Mouse (Mus musculus): ENCODE results near the gene Pip5k1b. TPM values are rescaled to one million over a fixed set of nuclear protein-coding genes. Genes with fewer than 3 reads are reported as not detected.
A peak's percentile ranks its signal among the peaks of the same experiment; 100 is the strongest.

Gene Pip5k1b
- polyA plus RNA-seq, 1 experiment = 23.3 TPM

- 50% methylated on average over 4 of the region's 4 CpGs for WGBS
- TF ChIP-seq POLR2A (IDR thresholded peaks at IDR 0.05; ENCODE audit: low read depth, low read length) = no peak
- peak; percentile 71; the same call in 1 of the 2 replicates for TF ChIP-seq CTCF (IDR thresholded peaks at IDR 0.05; ENCODE audit: extremely low read depth, insufficient read length, insufficient replicate concordance, low read depth, low read length)
- Histone ChIP-seq H3K4me1 (ENCODE audit: control insufficient read depth, insufficient read depth, insufficient read length, low read length) (no peaks in the 10 kb centered on the region; the same call in 1 of the 2 replicates), H3K27ac (ENCODE audit: insufficient read depth, low read depth, low read length) (no peak overlapping the region), H3K4me3 (ENCODE audit: low read depth, low read length) (no peak overlapping the region), H3K27me3 (ENCODE audit: control insufficient read depth, insufficient read depth, low read length) (no peaks in the 10 kb centered on the region), H3K36me3 (ENCODE audit: control insufficient read depth, insufficient read depth, low read length) (no peaks in the 10 kb centered on the region)
These were observed 271.5 kb downstream of the Pip5k1b start for GRCm38 (mm10) chr19:24284187-24284586.

GRCm38 (mm10) chr19:24281288-24281980, 274.2 kb downstream of the Pip5k1b start:
- TF ChIP-seq CTCF (IDR thresholded peaks at IDR 0.05; ENCODE audit: extremely low read depth, insufficient read length, insufficient replicate concordance, low read depth, low read length) = no peak
- TF ChIP-seq POLR2A (IDR thresholded peaks at IDR 0.05; ENCODE audit: low read depth, low read length) = no peak
- Histone ChIP-seq H3K27ac (ENCODE audit: insufficient read depth, low read depth, low read length) (no peak overlapping the region), H3K27me3 (ENCODE audit: control insufficient read depth, insufficient read depth, low read length) (no peaks in the 10 kb centered on the region), H3K36me3 (ENCODE audit: control insufficient read depth, insufficient read depth, low read length) (no peaks in the 10 kb centered on the region), H3K4me3 (ENCODE audit: low read depth, low read length) (no peak overlapping the region), H3K4me1 (ENCODE audit: control insufficient read depth, insufficient read depth, insufficient read length, low read length) (no peaks in the 10 kb centered on the region; the same call in 1 of the 2 replicates)
- 49% methylated on average over 7 of the region's 7 CpGs for whole genome bisulfite sequencing

DNA sequence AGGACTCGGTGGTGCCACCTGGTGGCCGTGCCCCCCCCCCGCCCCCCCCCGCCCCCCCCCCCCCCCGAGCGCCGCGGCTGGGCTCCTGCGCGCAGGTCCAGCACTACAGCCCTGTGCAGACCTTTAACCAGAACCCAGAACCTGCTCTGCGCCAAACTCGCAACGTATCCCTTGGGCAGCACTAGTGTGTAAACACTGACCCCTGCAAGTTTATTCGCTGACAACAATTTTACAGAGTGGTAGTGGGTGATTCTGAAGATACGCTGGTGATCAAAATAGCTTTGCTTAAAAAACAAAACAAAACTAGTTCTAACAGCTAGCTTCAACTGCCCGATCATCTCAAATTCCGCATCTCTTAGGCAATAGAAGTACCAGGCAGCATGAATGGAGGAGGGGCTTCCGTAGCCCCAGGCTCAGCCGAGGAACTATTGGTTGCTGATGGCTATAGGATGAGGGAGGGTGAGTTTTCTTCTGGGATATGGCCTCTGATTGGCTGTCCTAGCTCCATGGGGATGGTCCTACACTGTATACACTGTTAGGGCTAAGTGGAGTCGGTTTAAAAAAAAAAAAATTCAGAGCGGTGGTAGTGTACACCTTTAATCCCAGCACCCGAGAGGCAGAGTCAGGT, 275.0 kb downstream of the Pip5k1b start, which contains the start of gene Fxn:
TSS of gene Fxn (minus strand) at position 5 of the 628 bp plus-strand sequence.
- 1% methylated on average over 20 of the region's 22 CpGs for WGBS
- peak within 1 kb of the TSS; percentile 55 for H3K27ac ChIP-seq (ENCODE audit: insufficient read depth, low read depth, low read length)
- TF ChIP-seq CTCF (IDR thresholded peaks at IDR 0.05; ENCODE audit: extremely low read depth, insufficient read length, insufficient replicate concordance, low read depth, low read length) (no peak), POLR2A (IDR thresholded peaks at IDR 0.05; ENCODE audit: low read depth, low read length) (no peak)
- H3K36me3 ChIP-seq (ENCODE audit: control insufficient read depth, insufficient read depth, low read length) = no peaks in the 10 kb centered on the region
- H3K4me3 ChIP-seq (ENCODE audit: low read depth, low read length) = peak within 1 kb of the TSS; percentile 88
- H3K4me1 ChIP-seq (ENCODE audit: control insufficient read depth, insufficient read depth, insufficient read length, low read length) = no peaks in the 10 kb centered on the region; the same call in 1 of the 2 replicates
- H3K27me3 ChIP-seq (ENCODE audit: control insufficient read depth, insufficient read depth, low read length) = no peaks in the 10 kb centered on the region

GRCm38 (mm10) chr19:24279706-24280600, 275.7 kb downstream of the Pip5k1b start:
- Histone ChIP-seq H3K27ac (ENCODE audit: insufficient read depth, low read depth, low read length) (peak overlapping the region; percentile 55), H3K27me3 (ENCODE audit: control insufficient read depth, insufficient read depth, low read length) (no peaks in the 10 kb centered on the region), H3K4me1 (ENCODE audit: control insufficient read depth, insufficient read depth, insufficient read length, low read length) (no peaks in the 10 kb centered on the region; the same call in 1 of the 2 replicates), H3K4me3 (ENCODE audit: low read depth, low read length) (peak overlapping the region; percentile 88), H3K36me3 (ENCODE audit: control insufficient read depth, insufficient read depth, low read length) (no peaks in the 10 kb centered on the region)
- WGBS = under 1% methylated on average over 78 of the region's 78 CpGs
- TF ChIP-seq CTCF (IDR thresholded peaks at IDR 0.05; ENCODE audit: extremely low read depth, insufficient read length, insufficient replicate concordance, low read depth, low read length) = 0 out of 2 replicates have a peak, but pooled peaks have one; percentile 18
- peak; percentile 53 for TF ChIP-seq POLR2A (IDR thresholded peaks at IDR 0.05; ENCODE audit: low read depth, low read length)

DNA sequence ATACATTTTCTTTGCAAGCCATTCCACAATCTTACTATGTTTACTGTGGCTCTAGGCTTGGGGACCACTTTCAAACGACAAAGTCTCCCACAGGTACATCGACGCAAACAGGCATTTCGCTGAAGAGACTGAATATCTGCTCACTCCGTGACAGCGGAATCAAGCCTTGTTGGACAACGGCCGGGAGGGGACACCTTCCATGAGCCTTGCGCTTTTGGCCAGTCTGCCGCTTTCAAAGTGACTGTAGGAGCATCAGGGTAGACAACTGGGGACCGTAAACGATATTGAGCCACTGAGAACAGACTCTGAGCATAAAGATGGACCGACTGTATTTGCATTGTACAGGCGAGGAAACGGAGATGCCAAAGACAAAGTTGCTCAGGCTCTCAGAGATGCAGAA, 276.8 kb downstream of the Pip5k1b start:
- no peaks in the 10 kb centered on the region for H3K27me3 ChIP-seq (ENCODE audit: control insufficient read depth, insufficient read depth, low read length)
- H3K4me1 ChIP-seq (ENCODE audit: control insufficient read depth, insufficient read depth, insufficient read length, low read length) = no peaks in the 10 kb centered on the region
- no peak overlapping the region for H3K27ac ChIP-seq (ENCODE audit: insufficient read depth, low read depth, low read length)
- TF ChIP-seq POLR2A (IDR thresholded peaks at IDR 0.05; ENCODE audit: low read depth, low read length) (no peak), CTCF (IDR thresholded peaks at IDR 0.05; ENCODE audit: extremely low read depth, insufficient read length, insufficient replicate concordance, low read depth, low read length) (no peak)
- WGBS = 78% methylated on average over 15 of the region's 15 CpGs
- H3K4me3 ChIP-seq (ENCODE audit: low read depth, low read length) = no peak overlapping the region
- no peaks in the 10 kb centered on the region for H3K36me3 ChIP-seq (ENCODE audit: control insufficient read depth, insufficient read depth, low read length)

DNA sequence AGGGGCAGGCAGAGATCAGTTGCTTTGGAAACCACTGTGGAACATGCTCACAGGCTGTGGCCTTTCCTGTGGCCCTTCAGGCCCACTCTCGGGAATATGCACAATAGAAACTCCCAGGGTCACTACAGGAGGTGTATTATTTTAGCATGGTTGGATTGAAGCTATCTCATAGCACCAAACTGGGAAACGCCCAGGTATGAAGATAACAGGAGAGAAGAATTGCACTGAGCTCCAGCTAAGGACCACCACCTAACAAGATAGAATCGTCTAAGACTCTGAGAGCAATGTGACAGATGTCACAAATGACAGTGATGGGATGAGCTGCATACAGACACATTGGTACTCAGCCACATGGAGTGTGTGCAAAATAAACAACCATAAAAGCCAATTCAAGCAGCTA, 281.4 kb downstream of the Pip5k1b start:
- Histone ChIP-seq H3K36me3 (ENCODE audit: control insufficient read depth, insufficient read depth, low read length) (no peaks in the 10 kb centered on the region), H3K27ac (ENCODE audit: insufficient read depth, low read depth, low read length) (no peak overlapping the region), H3K4me3 (ENCODE audit: low read depth, low read length) (no peak overlapping the region), H3K4me1 (ENCODE audit: control insufficient read depth, insufficient read depth, insufficient read length, low read length) (peaks cover 7% of the 10 kb centered on the region), H3K27me3 (ENCODE audit: control insufficient read depth, insufficient read depth, low read length) (no peaks in the 10 kb centered on the region)
- 83% methylated on average over 3 of the region's 3 CpGs for WGBS
- no peak for TF ChIP-seq CTCF (IDR thresholded peaks at IDR 0.05; ENCODE audit: extremely low read depth, insufficient read length, insufficient replicate concordance, low read depth, low read length)
- TF ChIP-seq POLR2A (IDR thresholded peaks at IDR 0.05; ENCODE audit: low read depth, low read length) = no peak

Measured in small intestine, adult 2 months (tissue).